Mouse (Mus musculus) heart, embryonic 11.5 days (tissue): ENCODE results near the gene Col27a1. TPM values are rescaled to one million over a fixed set of nuclear protein-coding genes. Genes with fewer than 3 reads are reported as not detected.
"Not testable (repeated sequence)": the region's sequence is repeated elsewhere in the genome, so short reads cannot be mapped to it uniquely, and the experiment has no call there.

Experiments used
- ATAC-seq: fragments of 200-750 bp; cut with Nextera tagmentation; replicated peaks from 2 replicates; pipeline ENCODE4 v1.8.0; 2017; ENCODE audit warnings: moderate library complexity; ENCODE audit not compliant: insufficient number of reproducible peaks, low FRiP score, low TSS enrichment
- H3K27ac ChIP-seq: fragments of 300-500 bp; sonication (generic); 2 replicates; pipeline ENCODE4 v1.5.1; 2014; ENCODE audit warnings: mild to moderate bottlenecking, low read depth, low read length
- H3K27me3 ChIP-seq: fragments of 300-500 bp; sonication (generic); 2 replicates; pipeline ENCODE4 v1.6.1; 2014; ENCODE audit warnings: mild to moderate bottlenecking, low read length, mixed read lengths; ENCODE audit not compliant: control insufficient read depth, insufficient read depth
- H3K36me3 ChIP-seq: fragments of 300-500 bp; sonication (generic); 2 replicates; pipeline ENCODE4 v1.6.1; 2014; ENCODE audit warnings: mild to moderate bottlenecking, low read length, moderate library complexity, mixed read lengths; ENCODE audit not compliant: control insufficient read depth, insufficient read depth
- H3K4me1 ChIP-seq: fragments of 300-500 bp; sonication (generic); 2 replicates; pipeline ENCODE4 v1.6.1; 2014; ENCODE audit warnings: low read length; ENCODE audit not compliant: control insufficient read depth, insufficient read depth
- H3K4me2 ChIP-seq: fragments of 300-500 bp; sonication (generic); 2 replicates; pipeline ENCODE4 v1.6.1; 2014; ENCODE audit warnings: mild to moderate bottlenecking, moderate library complexity
- H3K4me3 ChIP-seq: fragments of 300-500 bp; sonication (generic); 2 replicates; pipeline ENCODE4 v1.5.1; 2014; ENCODE audit warnings: low read depth, low read length
- H3K9ac ChIP-seq: fragments of 300-500 bp; sonication (generic); 2 replicates; pipeline ENCODE4 v1.6.1; 2014; ENCODE audit warnings: mild to moderate bottlenecking, low read depth, low read length, moderate library complexity
- H3K9me3 ChIP-seq: fragments of 300-500 bp; sonication (generic); replicated peaks from 2 replicates; pipeline ENCODE4 v1.6.1; 2016; ENCODE audit warnings: low read length; ENCODE audit not compliant: control insufficient read depth
- WGBS: fragments of 180-500 bp; shearing (Covaris S2); extraction: QIAGEN DNeasy Blood & Tissue Kit; methylation state at CpG from one replicate; pipeline ENCODE4 v1.1.7; 2014; ENCODE audit not compliant: insufficient replicate concordance; 5-methylcytosine and 5-hydroxymethylcytosine counted together
- polyA plus RNA-seq: library from polyadenylated mRNA; unstranded; fragments of >200 nt; fragmentation: Nextera tagmentation; extraction: Ambion mirVana; gene quantifications from 2 replicates; pipeline ENCODE4 v1.2.1, GENCODE M21; 2014

Gene Col27a1
- polyA plus RNA-seq, 1 experiment from 2014 or later = 3.4 TPM

GRCm38 (mm10) chr4:63308316-63308715, 94.5 kb downstream of the Col27a1 start:
- Histone ChIP-seq H3K4me2 (no peak overlapping the region), H3K4me3 (no peak overlapping the region), H3K9me3 (no peaks in the 10 kb centered on the region), H3K4me1 (peaks cover 13% of the 10 kb centered on the region), H3K36me3 (no peaks in the 10 kb centered on the region), H3K9ac (no peak overlapping the region), H3K27me3 (no peaks in the 10 kb centered on the region; the same call in 1 of the 2 replicates), H3K27ac (no peak overlapping the region)
- 70% methylated on average over 3 of the region's 3 CpGs for WGBS
- ATAC-seq = no peak

- Histone ChIP-seq H3K36me3 (no peaks in the 10 kb centered on the region), H3K4me3 (no peak overlapping the region), H3K4me1 (peaks cover 13% of the 10 kb centered on the region), H3K9me3 (no peaks in the 10 kb centered on the region), H3K9ac (0 out of 2 replicates have a peak overlapping the region, but pooled peaks have one; percentile 46), H3K27ac (peak overlapping the region; percentile 84), H3K4me2 (no peak overlapping the region; the same call in 1 of the 2 replicates), H3K27me3 (no peaks in the 10 kb centered on the region; the same call in 1 of the 2 replicates)
- WGBS = 26% methylated on average over 10 of the region's 10 CpGs
- ATAC-seq = peak; percentile 48; the same call in 1 of the 2 replicates
Observed at GRCm38 (mm10) chr4:63310247-63310855, 96.5 kb downstream of the Col27a1 start.

- ATAC-seq = no peak
- no peaks in the 10 kb centered on the region for H3K36me3 ChIP-seq
- H3K4me3 ChIP-seq = no peak overlapping the region
- H3K9ac ChIP-seq = no peak overlapping the region
- H3K27me3 ChIP-seq = no peaks in the 10 kb centered on the region; the same call in 1 of the 2 replicates
- no peak overlapping the region for H3K4me2 ChIP-seq
- H3K27ac ChIP-seq = no peak overlapping the region
- H3K9me3 ChIP-seq = no peaks in the 10 kb centered on the region
- peaks cover 15% of the 10 kb centered on the region for H3K4me1 ChIP-seq
- WGBS = 90% methylated on average over 7 of the region's 7 CpGs
Observed at GRCm38 (mm10) chr4:63311426-63311825, 97.6 kb downstream of the Col27a1 start.

- WGBS = 79% methylated on average over 5 of the region's 5 CpGs
Observed at GRCm38 (mm10) chr4:63314063-63314462, 100.3 kb downstream of the Col27a1 start.

GRCm38 (mm10) chr4:63316076-63316746, 102.4 kb downstream of the Col27a1 start:
- Histone ChIP-seq H3K9ac (no peak overlapping the region), H3K36me3 (no peaks in the 10 kb centered on the region), H3K4me3 (no peak overlapping the region), H3K9me3 (no peaks in the 10 kb centered on the region), H3K27ac (no peak overlapping the region), H3K27me3 (no peaks in the 10 kb centered on the region), H3K4me2 (no peak overlapping the region), H3K4me1 (0 out of 2 replicates have a peak, but pooled peaks cover 2% of the 10 kb centered on the region)
- WGBS = 63% methylated on average over 9 of the region's 9 CpGs
- ATAC-seq = no peak

More at GRCm38 (mm10) chr4:63314063-63314462, 100.3 kb downstream of the Col27a1 start:
- no peak overlapping the region for H3K27ac ChIP-seq
- ATAC-seq = no peak
- no peak overlapping the region for H3K4me2 ChIP-seq
- H3K4me3 ChIP-seq = no peak overlapping the region
- no peaks in the 10 kb centered on the region for H3K9me3 ChIP-seq
- peaks cover 15% of the 10 kb centered on the region for H3K4me1 ChIP-seq
- H3K27me3 ChIP-seq = no peaks in the 10 kb centered on the region
- no peak overlapping the region for H3K9ac ChIP-seq
- no peaks in the 10 kb centered on the region for H3K36me3 ChIP-seq

GRCm38 (mm10) chr4:63319566-63319965, 105.8 kb downstream of the Col27a1 start:
- not testable (repeated sequence) for H3K4me3 ChIP-seq, H3K27ac ChIP-seq, ATAC-seq, H3K36me3 ChIP-seq, H3K4me2 ChIP-seq, H3K9me3 ChIP-seq, H3K27me3 ChIP-seq, H3K9ac ChIP-seq, H3K4me1 ChIP-seq
- 17% methylated on average over 3 of the region's 3 CpGs for WGBS

- Histone ChIP-seq H3K9me3 (no peaks in the 10 kb centered on the region), H3K4me2 (no peak overlapping the region)
- WGBS = 63% methylated on average over 8 of the region's 8 CpGs
Observed at GRCm38 (mm10) chr4:63323275-63323815, 109.5 kb downstream of the Col27a1 start.

GRCm38 (mm10) chr4:63333403-63333802, 119.6 kb downstream of the Col27a1 start:
- WGBS = 87% methylated on average over 4 of the region's 4 CpGs
- H3K4me1 ChIP-seq = no peaks in the 10 kb centered on the region
- no peak overlapping the region for H3K9ac ChIP-seq
- H3K27me3 ChIP-seq = no peaks in the 10 kb centered on the region
- H3K27ac ChIP-seq = no peak overlapping the region
- no peak for ATAC-seq
- no peak overlapping the region for H3K4me2 ChIP-seq
- H3K9me3 ChIP-seq = no peaks in the 10 kb centered on the region
- 0 out of 2 replicates have a peak, but pooled peaks cover 3% of the 10 kb centered on the region for H3K36me3 ChIP-seq
- H3K4me3 ChIP-seq = no peak overlapping the region

More at GRCm38 (mm10) chr4:63323275-63323815, 109.5 kb downstream of the Col27a1 start:
- H3K4me3 ChIP-seq = no peak overlapping the region
- H3K36me3 ChIP-seq = no peaks in the 10 kb centered on the region; the same call in 1 of the 2 replicates
- H3K9ac ChIP-seq = no peak overlapping the region
- H3K27me3 ChIP-seq = no peaks in the 10 kb centered on the region
- H3K4me1 ChIP-seq = no peaks in the 10 kb centered on the region
- no peak for ATAC-seq
- no peak overlapping the region for H3K27ac ChIP-seq
